Mouse (Mus musculus) 416B (cell line): ENCODE measurements around the gene Rad54l2.

Source experiments
- DNase-seq: peaks from one replicate; pipeline ENCODE4 v3.0.0; 2011; ENCODE audit warnings: low read depth

Gene Rad54l2

DNA sequence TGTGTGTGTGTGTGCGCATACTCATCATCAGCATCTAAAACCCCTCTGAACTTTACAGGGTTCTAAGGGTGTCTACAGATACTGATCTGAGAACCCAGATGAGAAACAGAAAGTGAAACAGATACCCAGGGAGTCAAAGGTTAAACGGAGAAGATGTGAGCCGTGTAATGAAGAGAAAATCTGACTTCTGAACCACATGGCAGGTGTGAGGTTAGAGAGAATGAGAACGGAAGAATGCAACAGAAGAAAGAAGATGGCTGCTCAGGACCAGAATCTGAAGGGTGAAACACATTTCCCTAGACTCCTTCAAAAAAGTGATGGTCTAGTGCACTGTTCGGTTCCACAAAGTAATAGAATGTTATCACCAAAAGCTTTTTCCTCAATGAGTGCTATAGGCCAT is 36.9 kb downstream of the Rad54l2 start:
- DNase-seq, result no peak

DNA sequence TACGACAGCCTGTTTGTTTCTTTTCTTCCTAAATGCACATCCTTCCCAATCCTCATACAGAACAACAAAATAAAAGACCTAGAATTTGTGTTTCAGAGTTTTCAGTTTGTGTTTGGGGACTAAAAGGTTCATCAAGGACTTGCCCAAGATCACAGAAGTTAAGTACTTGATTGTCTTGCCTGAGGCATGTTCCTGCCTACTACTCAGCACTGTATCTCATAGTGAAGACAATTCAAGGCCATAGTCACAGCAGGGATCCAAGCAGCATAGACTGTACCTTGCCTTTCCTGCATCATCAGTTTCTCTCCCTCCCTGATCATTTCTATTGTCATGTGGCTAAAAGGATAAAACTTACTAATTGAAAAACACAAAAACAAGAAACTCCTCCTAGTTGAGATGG is 49.0 kb downstream of the Rad54l2 start:
- no peak for DNase-seq

- DNase-seq, result no peak
Measured at GRCm38 (mm10) chr9:106739056-106739455, 49.9 kb downstream of the Rad54l2 start.

- peak; percentile 60 for DNase-seq
Measured at GRCm38 (mm10) chr9:106738199-106738985, 50.6 kb downstream of the Rad54l2 start.

DNA sequence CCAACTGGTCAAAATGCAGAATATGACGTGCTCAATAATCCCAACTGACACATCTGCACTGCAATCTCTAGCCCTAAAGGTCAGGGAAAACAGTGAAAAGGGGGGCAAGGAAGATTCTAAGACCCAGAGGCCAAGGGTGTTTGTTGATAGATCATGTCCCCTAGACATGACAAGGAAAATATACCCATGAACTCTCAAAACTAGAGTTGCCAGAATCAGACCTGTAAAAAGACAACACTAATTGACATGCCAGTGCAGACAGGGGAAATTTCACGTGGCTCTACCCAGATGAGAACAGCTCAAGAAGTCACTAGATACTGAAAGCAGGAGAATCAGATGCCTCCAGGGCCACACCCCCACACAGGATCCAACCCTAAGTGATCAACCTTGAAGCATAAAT is 55.3 kb downstream of the Rad54l2 start:
- DNase-seq, result no peak

DNA sequence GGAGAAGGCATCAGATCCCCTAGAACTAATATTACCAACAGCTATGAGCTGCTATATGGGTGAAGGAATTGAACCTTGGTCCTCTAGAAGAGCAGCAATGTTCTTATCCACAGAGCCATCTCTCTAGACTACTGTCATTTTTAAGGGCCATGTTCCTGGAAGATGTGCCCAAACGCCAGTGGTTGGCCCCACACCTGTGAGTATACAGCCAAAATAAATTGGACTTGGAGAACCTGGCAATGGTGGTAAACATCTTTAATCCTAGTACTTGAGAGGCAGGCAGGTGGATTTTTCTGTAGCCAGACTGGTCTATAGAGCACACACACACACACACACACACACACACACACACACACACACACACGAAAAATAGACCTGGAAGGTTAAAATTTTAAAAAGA is 59.6 kb downstream of the Rad54l2 start:
- DNase-seq, result no peak

- peak; percentile 39 for DNase-seq
Measured at GRCm38 (mm10) chr9:106726891-106727290, 62.1 kb downstream of the Rad54l2 start.

- DNase-seq, result no peak
Measured at GRCm38 (mm10) chr9:106725435-106725834, 63.6 kb downstream of the Rad54l2 start.

DNA sequence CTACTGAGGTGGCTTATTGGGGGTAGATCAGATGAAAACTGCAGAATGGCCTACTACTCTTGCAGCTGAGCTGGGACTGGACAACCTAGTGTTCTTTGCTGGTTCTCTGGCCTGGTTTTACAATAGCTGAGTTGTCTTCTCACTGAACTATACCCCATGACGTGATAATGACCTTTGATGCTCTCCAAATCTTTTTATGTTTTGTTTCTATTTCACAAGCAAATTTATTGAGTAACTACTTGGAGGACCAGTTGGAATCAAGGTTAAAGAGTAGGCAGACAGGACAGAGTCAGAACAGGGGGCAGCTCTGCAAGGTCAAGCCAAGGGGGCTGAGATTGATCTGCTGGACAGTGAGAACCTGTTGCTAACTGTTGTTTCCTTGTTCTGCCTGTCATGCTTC is 64.1 kb downstream of the Rad54l2 start:
- DNase-seq, result no peak

DNA sequence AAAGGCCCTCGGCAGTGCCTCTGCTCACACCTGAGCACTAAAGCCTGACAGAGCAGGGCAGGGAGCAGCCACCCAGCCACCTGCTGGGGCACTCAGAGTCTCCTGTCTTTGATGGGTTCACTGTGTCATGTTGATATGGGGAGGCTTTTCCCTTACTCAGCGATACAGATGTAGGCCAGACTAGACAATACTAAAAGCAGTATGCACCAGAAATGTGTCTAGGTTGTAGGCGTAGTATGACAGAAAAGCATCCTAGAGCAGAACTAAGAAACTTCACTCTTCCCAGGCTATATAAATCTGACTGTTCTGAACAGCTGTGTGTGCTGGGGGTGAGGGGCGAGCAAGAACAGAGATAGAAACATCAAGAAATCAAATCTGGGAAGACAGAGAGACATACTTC is 72.3 kb downstream of the Rad54l2 start:
- DNase-seq, result no peak

GRCm38 (mm10) chr9:106716232-106716631 is 72.8 kb downstream of the Rad54l2 start:
- no peak for DNase-seq

- DNase-seq, result no peak
Measured at GRCm38 (mm10) chr9:106712470-106712869, 76.5 kb downstream of the Rad54l2 start.

DNA sequence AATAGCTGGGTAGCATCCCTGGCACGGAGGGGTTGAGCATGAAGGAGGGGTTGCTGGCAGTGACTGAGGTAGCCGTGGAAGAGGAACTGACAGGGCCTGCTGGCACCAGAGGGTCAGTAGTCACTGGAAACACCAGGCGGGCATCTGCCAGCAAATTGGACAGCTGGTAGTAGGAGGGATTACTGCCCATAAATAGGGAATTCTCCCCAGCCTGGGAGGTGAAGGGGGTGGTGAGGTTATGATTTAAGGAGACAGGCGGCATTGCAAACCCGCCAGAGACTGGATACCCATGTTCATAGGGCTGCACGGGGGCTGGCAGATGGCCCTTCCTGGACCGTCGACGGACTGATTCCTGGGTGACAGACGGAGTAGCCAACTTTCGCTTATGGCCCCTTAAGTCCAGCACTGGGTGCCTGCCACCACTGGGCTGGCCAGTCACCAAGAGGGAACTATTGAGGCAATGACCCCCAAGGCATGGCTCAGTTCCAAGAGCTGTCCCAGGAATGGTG is 96.0 kb downstream of the Rad54l2 start:
- DNase-seq, result no peak

DNA sequence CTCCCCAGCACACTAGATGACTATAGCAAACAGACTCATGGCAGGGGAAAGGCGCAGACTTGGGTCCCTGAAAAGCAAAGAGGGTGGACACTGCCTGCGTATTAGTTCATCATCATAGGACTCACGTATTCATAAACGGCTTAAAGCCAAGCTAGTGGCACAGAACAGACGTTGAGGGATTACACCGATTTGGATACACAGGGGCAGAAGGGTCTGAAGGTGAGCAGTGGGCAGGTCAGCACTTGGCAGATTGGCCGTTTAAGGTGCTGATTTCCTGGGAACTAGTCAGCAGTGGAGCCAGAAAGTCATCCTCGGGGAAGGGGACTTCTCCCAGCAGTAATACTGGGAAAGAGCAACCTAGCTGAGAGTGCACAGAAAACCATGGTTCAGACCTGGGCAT is 100.2 kb downstream of the Rad54l2 start:
- DNase-seq, result no peak

DNA sequence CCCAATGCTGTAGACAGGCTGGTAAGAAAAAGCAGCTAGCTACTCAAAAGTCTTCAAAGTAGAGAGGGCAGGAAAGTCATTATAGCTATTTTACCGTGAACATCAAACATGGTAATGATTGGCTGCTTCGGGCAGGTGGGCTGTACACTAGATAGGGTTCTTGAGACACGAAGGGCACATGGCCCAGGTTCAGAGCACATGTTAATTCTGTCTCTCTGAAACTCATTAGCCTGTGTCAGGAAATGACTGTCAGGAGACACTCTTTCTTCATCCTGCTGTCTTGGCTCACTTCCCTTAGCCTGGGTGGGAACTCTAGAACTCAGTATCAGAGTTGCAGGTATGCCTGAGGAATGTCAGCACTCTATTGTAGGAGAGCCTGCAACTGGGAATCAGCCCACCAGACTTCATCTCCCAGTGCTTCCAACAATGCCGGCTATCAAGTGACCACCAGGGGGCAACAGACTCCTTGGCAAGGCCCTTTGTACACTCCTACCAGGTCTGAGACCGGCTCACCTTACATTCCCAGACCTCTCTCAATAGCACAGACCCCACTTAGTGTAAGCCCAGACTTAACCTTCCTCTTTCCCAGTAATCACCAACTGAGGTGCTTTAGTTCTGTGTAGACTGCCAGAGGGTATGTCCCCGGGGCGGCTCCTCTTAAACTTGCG is 101.9 kb downstream of the Rad54l2 start:
- peak; percentile 86 for DNase-seq

DNA sequence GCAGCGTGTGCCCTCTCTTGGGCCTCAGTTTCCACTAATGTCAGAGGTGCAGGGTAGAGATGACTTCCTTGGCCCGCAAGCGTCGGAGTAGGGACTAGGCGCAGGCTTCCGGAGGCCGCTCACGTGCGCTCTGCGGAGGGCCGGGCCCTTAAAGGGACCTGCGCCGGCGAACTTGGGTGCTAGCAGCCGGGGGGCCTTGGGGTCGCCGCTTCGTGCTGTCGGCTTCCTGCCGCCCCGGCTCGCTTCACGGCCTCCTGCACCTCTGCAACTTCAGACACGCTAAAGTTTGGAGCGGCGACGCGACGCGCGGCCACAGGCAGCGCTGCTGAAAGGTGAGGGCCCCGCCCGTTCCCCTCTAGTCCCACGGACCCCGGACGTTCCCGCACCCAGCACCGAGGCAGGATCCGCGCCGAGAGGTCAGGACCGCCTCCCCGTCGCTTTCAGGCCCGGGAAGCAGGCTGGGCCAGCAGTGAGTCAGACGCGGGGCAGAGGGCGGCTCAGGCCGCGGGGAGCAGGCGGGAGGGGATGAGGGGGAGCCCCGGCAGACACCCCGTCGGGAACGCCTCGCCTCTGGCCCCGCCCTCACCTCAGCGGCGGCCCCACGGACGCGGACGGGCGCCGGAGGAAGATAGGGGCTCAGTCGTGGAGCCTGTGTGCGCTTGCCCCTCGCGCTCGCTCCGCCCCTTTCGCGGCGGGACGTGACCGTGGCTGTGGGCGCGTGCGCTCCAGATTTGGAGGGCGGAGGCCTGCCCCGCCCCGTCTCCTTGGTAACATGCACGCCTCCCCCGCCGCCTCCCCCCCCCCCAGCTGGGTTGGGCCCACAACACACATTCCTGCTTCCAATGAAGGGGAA is 103.5 kb downstream of the Rad54l2 start, which contains the start of gene Tex264:
Tex264 (minus strand) TSS at position 679 of the 853 bp plus-strand sequence.
- peak; percentile 71 for DNase-seq

DNA sequence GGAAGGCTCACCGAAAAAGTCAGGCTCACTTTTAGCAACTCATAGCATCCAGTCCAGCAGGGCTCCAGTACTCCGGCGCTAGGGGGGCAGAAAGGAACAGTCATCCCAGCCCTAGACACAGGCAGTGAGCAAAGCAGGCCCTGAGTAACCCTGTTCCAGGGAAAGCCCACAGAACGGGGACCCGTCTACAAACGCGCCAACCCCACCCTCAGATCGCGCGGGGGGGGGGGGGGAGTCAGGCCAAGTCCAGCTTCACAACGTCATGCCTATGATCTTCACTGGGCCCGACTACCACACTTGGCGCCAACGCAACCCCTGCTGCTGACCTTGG is 104.1 kb downstream of the Rad54l2 start:
- no peak for DNase-seq

GRCm38 (mm10) chr9:106684093-106684872 is 104.7 kb downstream of the Rad54l2 start:
- DNase-seq, result peak; percentile 22

- no peak for DNase-seq
Measured at GRCm38 (mm10) chr9:106681026-106681425, 108.0 kb downstream of the Rad54l2 start.

- no peak for DNase-seq
Measured at GRCm38 (mm10) chr9:106678242-106678641, 110.8 kb downstream of the Rad54l2 start.

DNA sequence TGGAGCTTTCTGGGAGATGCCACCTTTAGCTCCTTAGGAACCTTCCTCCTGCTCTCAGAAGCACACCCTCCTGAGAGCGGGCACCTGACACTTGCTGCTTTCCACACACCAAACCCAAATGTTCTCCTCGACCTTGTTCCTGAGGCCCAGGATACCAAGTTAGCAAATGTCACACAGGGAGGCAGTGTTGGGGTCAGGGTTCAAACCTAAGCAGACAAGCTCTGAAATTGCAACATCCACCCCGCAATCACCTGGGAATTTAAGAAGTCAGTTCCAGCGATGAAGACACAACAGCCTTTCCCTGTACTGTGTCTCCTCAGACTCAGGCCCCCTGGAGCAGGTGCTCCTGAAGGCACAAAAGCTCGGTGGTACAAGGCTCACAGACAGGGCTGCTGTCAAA is 111.3 kb downstream of the Rad54l2 start:
- no peak for DNase-seq

GRCm38 (mm10) chr9:106676571-106676970 is 112.4 kb downstream of the Rad54l2 start:
- no peak for DNase-seq
